ENCODE assay signal across 9 mouse cellular contexts in genomic region chr10:117711408-117711807, GRCm38 (mm10). TPM values are rescaled to one million over a fixed set of nuclear protein-coding genes. Genes with fewer than 3 reads are reported as not detected.
DNase-seq lines count a peak whose midpoint lies in the region; ATAC-seq lines count a peak whose summit lies in the region.
"Had no signal": no experiment of that assay in that cellular context is flagged by ENCODE, and none has a peak within 500 bp of the region (broad histone marks: within the 10 kb centered on the region; RNA-seq: fewer than 3 reads in every experiment).

No protein-coding gene starts in this region.

- H3K4me3 ChIP-seq in heart, embryonic 12.5 days = peak overlapping the region; percentile 95
- peak overlapping the region; percentile 91 for H3K4me3 ChIP-seq in embryonic facial prominence, embryonic 10.5 days
- peak overlapping the region; percentile 89; the same call in 1 of the 2 replicates for H3K4me3 ChIP-seq in midbrain, embryonic 12.5 days

- no peak overlapping the region for H3K27ac ChIP-seq in heart, embryonic 12.5 days (ENCODE audit: poor library complexity, severe bottlenecking)
- H3K27ac ChIP-seq in embryonic facial prominence, embryonic 10.5 days (replicated peaks) = 0 out of 2 replicates have a peak overlapping the region, but pooled peaks have one; percentile 100
- H3K27ac ChIP-seq in midbrain, embryonic 12.5 days (replicated peaks) = no peak overlapping the region

- peaks cover 22% of the 10 kb centered on the region for H3K4me1 ChIP-seq in heart, embryonic 12.5 days (replicated peaks)
- H3K4me1 ChIP-seq in embryonic facial prominence, embryonic 10.5 days = peaks cover 19% of the 10 kb centered on the region
- peaks cover 13% of the 10 kb centered on the region for H3K4me1 ChIP-seq in midbrain, embryonic 12.5 days

- H3K27me3 ChIP-seq in heart, embryonic 12.5 days (replicated peaks) = no peaks in the 10 kb centered on the region
- H3K27me3 ChIP-seq in embryonic facial prominence, embryonic 10.5 days (replicated peaks; ENCODE audit: low read depth, poor library complexity, severe bottlenecking) = no peaks in the 10 kb centered on the region
- H3K27me3 ChIP-seq in midbrain, embryonic 12.5 days = no peaks in the 10 kb centered on the region
- H3K27me3 ChIP-seq: Patski had no signal

- no peaks in the 10 kb centered on the region for H3K9me3 ChIP-seq in heart, embryonic 12.5 days (replicated peaks)
- H3K9me3 ChIP-seq in embryonic facial prominence, embryonic 10.5 days = no peaks in the 10 kb centered on the region
- H3K9me3 ChIP-seq in midbrain, embryonic 12.5 days = no peaks in the 10 kb centered on the region

- no peak for ATAC-seq in heart, embryonic 12.5 days (ENCODE audit: insufficient number of reproducible peaks, low FRiP score)
- ATAC-seq in midbrain, embryonic 12.5 days (ENCODE audit: low FRiP score, low read depth) = no peak

- no peak for DNase-seq in heart, postnatal 10 days
- no peak for DNase-seq in embryonic facial prominence, embryonic 10.5 days (ENCODE audit: low spot score)
- DNase-seq in kidney, adult 11 months = peak; percentile 72
- no peak for DNase-seq in gastrocnemius, adult 8-10 months (ENCODE audit: low spot score in 2 of 2)
- DNase-seq in left cerebral cortex, postnatal 36 days (ENCODE audit: low spot score in 2 of 2) = no peak
- no peak for DNase-seq in layer of hippocampus, postnatal 10 days (ENCODE audit: low spot score in 2 of 2)

- WGBS in heart, embryonic 12.5 days = 62% methylated on average over 5 of the region's 5 CpGs
- 65% methylated on average over 5 of the region's 5 CpGs for WGBS in embryonic facial prominence, embryonic 10.5 days
- WGBS in midbrain, embryonic 12.5 days = 72% methylated on average over 5 of the region's 5 CpGs

- peaks cover 21% of the 10 kb centered on the region for H3K36me3 ChIP-seq in heart, embryonic 12.5 days
- H3K36me3 ChIP-seq in embryonic facial prominence, embryonic 10.5 days (replicated peaks) = peaks cover 30% of the 10 kb centered on the region
- H3K36me3 ChIP-seq in midbrain, embryonic 12.5 days = peaks cover 15% of the 10 kb centered on the region

- H3K4me2 ChIP-seq in heart, embryonic 12.5 days = peak overlapping the region; percentile 87
- peak overlapping the region; percentile 72 for H3K4me2 ChIP-seq in midbrain, embryonic 12.5 days (replicated peaks)

- H3K9ac ChIP-seq in heart, embryonic 12.5 days = peak overlapping the region; percentile 71
- peak overlapping the region; percentile 98 for H3K9ac ChIP-seq in midbrain, embryonic 12.5 days (replicated peaks)

- intact Hi-C loops in heart, postnatal 10 days (cut with DNase I) = no loop called here
- intact Hi-C loops in left cerebral cortex, postnatal 36 days (cut with DNase I) = no loop called here

RNA-seq across cellular contexts. Expression of gene Mdm2, which starts 0.8 kb away (rescaled TPM):
- 55.7 and 57.4 TPM in 2 replicates for polyA plus RNA-seq in heart, embryonic 12.5 days (2016; fragmentation: Nextera tagmentation; extraction: Ambion mirVana)
- total RNA-seq in heart, postnatal 10 days (2021) = 10 to 100 TPM; 48.4 to 51.8 TPM
- 58.9 and 64.4 TPM in 2 replicates for polyA plus RNA-seq in embryonic facial prominence, embryonic 10.5 days (2016; fragmentation: Nextera tagmentation; extraction: Ambion mirVana)
- 74.5 and 83.8 TPM in 2 replicates for polyA plus RNA-seq in midbrain, embryonic 12.5 days (2016; fragmentation: Nextera tagmentation; extraction: Ambion mirVana)
- 10 to 100 TPM; 44.3 to 55.1 (median 51.2) TPM for total RNA-seq in gastrocnemius, adult 8-10 months (2022)
- total RNA-seq in left cerebral cortex, postnatal 36 days (2021) = 10 to 100 TPM; 47.0 to 66.1 TPM
- total RNA-seq in layer of hippocampus, postnatal 10 days (2021) = 10 to 100 TPM; 51.5 to 57.3 TPM

RNA-seq across cellular contexts. Expression of gene Slc35e3, which starts 34.8 kb away (rescaled TPM):
- 13.0 and 14.5 TPM in 2 replicates for polyA plus RNA-seq in heart, embryonic 12.5 days (2016; fragmentation: Nextera tagmentation; extraction: Ambion mirVana)
- total RNA-seq in heart, postnatal 10 days (2021) = 1 to 10 TPM; 7.4 to 8.5 TPM
- 20.2 and 24.7 TPM in 2 replicates for polyA plus RNA-seq in embryonic facial prominence, embryonic 10.5 days (2016; fragmentation: Nextera tagmentation; extraction: Ambion mirVana)
- polyA plus RNA-seq in midbrain, embryonic 12.5 days (2016; fragmentation: Nextera tagmentation; extraction: Ambion mirVana) = 37.3 and 41.4 TPM in 2 replicates
- 1 to 10 TPM; 4.1 to 4.7 (median 4.4) TPM for total RNA-seq in gastrocnemius, adult 8-10 months (2022)
- 10 to 100 TPM; 30.2 to 30.9 TPM for total RNA-seq in left cerebral cortex, postnatal 36 days (2021)
- 10 to 100 TPM; 31.1 to 34.6 TPM for total RNA-seq in layer of hippocampus, postnatal 10 days (2021)
